Mouse (Mus musculus): ENCODE measurements around the gene Timd2.

- TF ChIP-seq POLR2A (IDR thresholded peaks at IDR 0.05; ENCODE audit: control insufficient read depth, extremely low read depth, insufficient read depth, low read length, poor library complexity) (no peak), CTCF (IDR thresholded peaks at IDR 0.05; ENCODE audit: borderline replicate concordance, control insufficient read depth, extremely low read depth, insufficient read depth, low read length, poor library complexity) (no peak)
These were observed 62.0 kb downstream of the Timd2 start for GRCm38 (mm10) chr11:46644824-46645223.
